Mouse (Mus musculus): ENCODE results near the gene Xrn2.

Xrn2 gene

GRCm38 (mm10) chr2:147012623-147013184, at the start of gene Xrn2:
Gene Xrn2, plus strand, starts transcription at chr2:147012996.
- peak; percentile 98 for DNase-seq (ENCODE audit: low read depth, low spot score)

DNA sequence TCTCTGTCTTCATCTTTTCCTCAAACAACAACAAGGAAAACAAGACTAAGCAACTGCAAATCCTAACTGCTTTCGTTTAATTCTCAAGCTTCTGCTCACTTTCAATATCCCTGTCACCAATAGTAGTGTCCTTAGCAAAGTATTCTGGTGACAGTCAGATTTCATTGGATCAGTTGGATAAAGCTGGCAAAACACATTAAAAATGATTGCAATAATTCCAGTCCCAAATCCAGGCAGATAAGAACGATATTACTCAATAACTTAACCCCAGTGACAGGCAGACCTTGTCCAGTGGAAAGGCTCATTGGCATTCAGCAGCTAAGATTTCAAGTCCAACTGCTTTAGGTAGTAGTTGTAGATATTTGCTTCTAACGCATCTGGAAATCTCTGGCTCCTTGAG, 37.8 kb upstream of the Xrn2 start:
- DNase-seq (ENCODE audit: low read depth, low spot score), result no peak

DNA sequence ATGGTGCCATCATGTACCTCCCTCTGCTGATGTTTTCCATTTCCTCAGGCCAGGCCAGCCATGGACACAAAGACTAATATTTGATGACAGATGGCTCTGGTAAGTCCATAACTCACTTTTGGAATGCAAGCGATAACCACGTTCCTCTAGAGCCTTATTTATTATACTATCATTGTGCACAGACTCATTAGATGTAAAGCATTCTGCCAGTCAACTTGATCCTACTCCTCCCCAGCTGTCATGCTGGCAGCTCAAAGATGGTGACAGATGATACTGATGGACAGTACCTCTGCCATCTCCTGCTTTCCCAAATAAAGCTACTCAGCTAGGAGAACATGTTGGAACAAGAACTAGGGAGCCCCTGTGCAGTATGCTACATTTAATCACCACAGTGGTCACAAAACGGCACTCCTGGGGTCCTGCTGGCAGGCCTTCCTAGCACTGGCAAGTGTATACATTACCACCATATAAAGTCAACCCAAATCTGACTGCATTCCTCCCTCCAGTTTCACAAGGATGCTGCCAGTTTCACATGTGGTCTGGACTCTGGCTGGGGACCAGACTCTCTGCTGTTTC, 37.3 kb upstream of the Xrn2 start:
- DNase-seq (ENCODE audit: low read depth, low spot score), result no peak

DNA sequence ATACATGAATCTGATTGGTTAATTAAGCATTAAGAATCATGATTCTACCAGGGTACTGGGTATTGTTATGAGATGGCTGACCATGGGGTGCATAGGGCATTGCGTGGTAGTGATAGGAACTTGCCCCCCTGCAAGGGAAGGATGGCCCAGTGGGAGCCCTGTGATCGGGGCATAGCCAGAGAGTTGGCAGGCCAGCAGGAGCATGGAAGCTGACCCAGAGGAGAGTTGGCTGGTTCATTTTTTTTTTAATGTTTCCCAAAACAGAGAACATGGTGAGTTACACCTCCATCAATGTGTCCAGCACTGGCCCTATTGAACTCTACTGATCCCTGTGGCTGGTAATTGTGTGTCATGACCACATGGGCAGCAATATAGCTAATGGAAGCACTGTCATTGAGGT, 30.0 kb upstream of the Xrn2 start:
- DNase-seq (ENCODE audit: low read depth, low spot score), result no peak

DNA sequence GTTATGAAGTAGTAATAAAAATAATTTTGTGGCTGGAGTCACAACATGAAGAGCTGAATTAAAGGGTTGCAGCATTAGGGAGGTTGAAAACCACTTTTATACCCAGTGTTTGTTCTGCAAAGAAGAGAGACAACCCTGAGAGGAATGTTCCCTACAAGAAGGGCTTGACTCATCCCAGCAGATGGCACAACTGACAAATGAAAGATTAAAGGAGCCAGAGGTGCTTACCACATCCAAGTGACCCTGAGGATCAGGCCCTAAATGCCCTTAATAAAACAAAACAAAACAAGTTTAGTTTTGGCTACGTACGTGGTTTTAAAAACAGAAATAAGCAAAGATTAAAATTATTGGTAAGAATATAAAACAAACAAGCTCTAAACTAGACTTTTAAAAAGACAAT, 28.0 kb upstream of the Xrn2 start:
- DNase-seq (ENCODE audit: low read depth, low spot score), result no peak

DNA sequence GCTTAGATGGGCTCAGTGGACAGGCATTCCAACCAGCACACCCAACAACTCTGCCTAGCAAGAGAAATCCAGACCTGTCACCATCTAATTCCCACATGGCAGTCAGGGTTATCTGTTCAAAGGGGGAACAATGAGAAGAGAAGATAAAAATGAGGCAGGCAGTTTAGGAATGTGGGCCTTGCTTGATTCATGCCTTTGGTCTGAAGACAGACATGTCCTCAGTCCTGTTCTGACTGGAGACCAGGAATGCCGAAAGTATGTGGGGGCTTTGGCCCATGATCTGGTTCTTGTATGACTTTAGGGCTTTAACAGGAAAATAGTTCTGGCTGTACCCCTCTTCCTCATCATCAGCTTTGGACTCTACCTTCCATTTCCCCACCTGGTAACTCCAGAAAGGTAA, 27.0 kb upstream of the Xrn2 start:
- DNase-seq (ENCODE audit: low read depth, low spot score), result no peak

- no peak for DNase-seq (ENCODE audit: low read depth, low spot score)
Measured at GRCm38 (mm10) chr2:146986429-146986828, 26.4 kb upstream of the Xrn2 start.

GRCm38 (mm10) chr2:147007265-147007664, 5.5 kb upstream of the Xrn2 start:
- DNase-seq (ENCODE audit: low read depth, low spot score), result no peak

GRCm38 (mm10) chr2:147009084-147009483, 3.7 kb upstream of the Xrn2 start:
- DNase-seq (ENCODE audit: low read depth, low spot score), result no peak

- peak; percentile 75 for DNase-seq (ENCODE audit: low read depth, low spot score)
Measured at GRCm38 (mm10) chr2:147010141-147010540, 2.7 kb upstream of the Xrn2 start.

GRCm38 (mm10) chr2:147010952-147011351, 1.8 kb upstream of the Xrn2 start:
- peak; percentile 31 for DNase-seq (ENCODE audit: low read depth, low spot score)

DNA sequence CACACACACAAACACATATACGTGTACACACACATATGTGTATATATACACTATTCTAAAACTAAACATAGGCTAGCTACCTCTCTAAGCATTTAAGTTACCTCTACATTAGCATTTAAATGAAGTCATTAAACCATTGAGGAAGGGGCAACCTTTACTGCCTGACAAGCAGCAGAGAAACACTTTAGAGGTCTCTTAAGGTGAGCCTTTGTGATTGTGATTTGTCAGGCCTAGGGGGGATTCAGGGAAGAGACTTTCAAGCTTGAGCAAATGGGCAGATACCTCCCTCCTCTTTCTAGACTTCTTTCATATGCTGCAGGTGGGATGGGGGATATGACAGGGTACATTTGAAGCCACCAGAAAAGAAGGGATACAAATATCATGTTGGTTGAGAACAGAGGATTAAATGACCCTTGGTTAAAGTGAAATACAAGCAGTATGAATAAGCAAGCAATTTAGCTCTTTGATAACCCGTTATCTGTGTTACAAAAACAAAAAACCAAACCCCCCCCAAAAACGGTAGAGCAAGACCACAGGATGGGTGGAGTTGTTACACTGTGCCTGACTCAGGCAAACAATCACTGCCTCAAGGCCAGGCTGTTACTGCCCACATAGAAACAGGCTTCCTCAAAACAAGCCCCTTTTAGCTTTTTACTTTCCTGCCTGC, 1.2 kb upstream of the Xrn2 start:
- peak; percentile 74 for DNase-seq (ENCODE audit: low read depth, low spot score)

DNA sequence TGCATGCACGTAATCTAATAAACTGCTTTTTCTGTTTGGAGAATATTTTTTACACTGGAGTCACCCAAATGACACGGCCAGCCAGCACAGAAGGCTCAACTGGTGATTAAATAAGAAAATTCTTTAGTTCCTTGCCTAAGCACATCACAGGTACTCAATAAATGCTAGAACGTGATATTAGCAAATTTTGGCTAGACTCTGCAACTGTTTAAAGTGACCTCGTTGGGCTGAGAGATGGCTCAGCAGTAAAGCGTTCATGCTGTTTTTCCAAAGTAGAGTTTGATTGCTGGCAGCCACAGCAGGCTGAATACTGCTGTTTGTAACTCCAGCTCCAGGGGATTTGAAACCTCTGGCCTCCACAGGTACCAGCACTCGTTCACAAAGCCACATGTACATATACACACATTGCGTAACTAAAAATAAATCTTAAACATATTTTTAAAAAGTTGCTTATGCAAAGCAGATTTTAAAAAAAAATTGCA, 614 bp upstream of the Xrn2 start:
- DNase-seq (ENCODE audit: low read depth, low spot score), result no peak

DNA sequence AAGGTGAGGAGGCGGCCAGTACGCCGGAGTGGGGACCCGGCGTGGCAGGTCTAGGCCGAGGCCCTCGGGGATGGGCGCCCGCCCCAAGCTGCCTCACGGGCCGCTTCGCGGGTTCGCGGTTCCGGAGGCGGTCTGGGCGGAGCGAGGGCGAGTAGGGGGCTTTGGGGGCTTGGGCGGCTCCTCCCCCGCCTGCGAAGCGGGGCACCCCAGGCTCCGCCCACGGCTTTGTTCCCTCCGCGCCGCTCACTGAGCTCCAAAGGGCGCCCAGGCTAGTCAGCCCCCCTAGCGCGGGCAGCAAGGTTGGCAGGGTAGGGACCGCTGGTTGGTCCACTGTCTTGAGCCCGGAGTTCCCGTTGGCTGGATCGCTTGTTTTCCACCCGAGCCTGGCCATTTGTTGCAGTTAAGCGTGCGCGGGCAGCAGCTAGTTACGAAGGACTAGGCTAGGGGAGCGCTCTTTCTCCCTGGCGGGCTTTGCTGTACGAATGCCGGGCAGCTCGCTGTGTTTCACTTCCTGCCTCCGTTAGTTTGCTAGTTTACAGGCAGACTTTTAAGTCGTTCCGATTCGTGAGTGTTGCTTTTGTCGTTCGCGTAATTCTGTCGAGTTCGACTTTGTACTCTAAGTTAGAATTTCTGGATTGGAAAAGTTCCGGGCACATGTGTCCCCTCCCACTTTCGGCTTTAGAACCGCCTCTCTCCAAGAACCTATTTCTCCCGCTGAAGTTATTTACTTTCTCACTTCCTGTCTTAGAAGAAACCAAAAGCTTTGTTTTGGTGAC, 586 bp downstream of the Xrn2 start:
- peak; percentile 94 for DNase-seq (ENCODE audit: low read depth, low spot score)

DNA sequence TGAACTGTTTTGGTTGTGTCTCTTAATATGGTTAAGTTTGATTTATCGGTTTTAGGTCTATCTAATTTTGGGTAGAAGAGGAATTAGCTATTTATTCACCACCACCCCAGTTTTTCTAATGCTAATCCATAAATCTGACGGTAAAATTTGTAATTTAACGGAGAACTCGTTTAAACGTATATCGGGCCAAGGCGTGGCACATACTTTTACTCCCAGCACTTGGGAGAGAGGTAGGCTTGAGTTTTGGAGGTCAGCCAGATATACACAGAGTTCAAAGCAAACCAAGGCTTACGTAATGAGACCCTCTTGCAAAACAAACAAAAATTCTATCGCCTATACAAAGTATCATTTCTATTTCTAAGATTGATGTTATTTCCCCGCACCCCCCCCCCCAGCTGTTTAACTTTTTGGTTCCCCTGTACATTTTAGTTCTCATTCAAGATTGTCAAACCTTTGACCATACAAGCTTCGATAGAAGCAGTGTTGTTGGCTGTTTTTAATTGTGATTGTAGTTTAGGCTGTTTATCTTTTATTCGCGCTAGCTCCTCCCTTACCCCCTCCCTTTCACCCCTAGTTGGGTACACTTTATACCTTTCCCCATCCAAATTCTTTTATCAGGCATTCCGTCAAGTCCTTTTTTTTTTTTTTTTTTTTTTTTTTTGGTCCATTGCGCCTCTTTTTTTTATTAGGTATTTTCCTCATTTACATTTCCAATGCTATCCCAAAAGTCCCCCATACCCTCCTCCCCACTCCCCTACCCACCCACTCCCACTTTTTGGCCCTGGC, 1.5 kb downstream of the Xrn2 start:
- DNase-seq (ENCODE audit: low read depth, low spot score), result peak; percentile 35

DNA sequence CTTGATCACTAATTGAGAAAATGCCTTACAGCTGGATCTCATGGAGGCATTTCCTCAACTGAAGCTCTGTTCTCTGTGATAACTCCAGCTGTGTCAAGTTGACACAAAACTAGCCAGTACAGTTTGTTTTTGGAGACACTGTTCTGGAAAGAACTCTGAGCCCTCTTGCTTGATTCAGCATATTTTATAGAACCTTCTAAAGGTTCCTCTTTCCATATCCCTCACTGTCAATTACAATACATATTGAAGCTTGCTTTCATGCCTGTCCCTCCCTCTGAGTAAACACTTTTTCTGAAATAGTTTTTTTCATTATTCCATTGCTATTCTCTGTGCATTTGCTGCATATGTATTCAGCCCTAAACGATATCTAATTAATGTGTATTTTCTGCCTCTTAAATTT, 9.2 kb downstream of the Xrn2 start:
- DNase-seq (ENCODE audit: low read depth, low spot score), result peak; percentile 48

GRCm38 (mm10) chr2:147023067-147023466, 10.3 kb downstream of the Xrn2 start:
- no peak for DNase-seq (ENCODE audit: low read depth, low spot score)

DNA sequence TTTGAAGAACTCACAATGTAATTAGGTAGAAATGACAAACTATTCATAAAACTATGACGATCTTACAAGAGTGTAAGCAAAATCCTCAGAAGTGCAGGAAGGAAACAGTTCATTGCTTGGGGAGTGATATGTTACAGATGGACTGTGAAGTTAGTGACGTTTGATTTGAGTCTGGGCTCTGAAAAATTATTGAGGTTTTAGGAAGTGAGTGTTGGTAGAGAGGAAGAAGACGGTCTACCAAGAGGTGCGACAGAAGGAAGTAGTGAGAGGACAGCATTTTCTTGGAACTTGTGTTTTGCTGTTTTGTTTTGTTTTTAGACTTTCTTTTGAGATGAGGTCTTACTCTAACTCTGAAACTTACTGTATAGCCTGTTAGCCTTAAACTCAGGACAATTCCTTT, 10.8 kb downstream of the Xrn2 start:
- DNase-seq (ENCODE audit: low read depth, low spot score), result no peak

DNA sequence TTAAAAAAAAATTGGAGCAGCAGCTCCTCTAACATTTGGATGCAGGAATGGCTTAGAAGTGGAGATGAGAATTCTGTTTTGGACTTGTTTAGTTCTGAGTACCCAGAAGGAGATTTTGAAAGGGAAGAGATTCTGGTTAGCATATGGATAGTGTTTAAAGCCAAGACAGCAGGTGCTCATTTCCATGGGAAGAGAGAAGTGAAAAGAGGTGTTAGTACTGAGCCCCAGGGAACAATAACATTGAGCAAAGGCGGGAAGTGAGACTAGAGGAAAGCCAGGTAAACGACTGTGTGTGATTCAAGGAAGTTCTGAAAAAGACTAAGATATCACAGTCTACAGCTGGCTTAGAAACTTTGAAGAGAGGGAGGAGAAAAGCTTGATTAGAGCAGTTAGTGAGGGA, 20.3 kb downstream of the Xrn2 start:
- peak; percentile 41 for DNase-seq (ENCODE audit: low read depth, low spot score)

DNA sequence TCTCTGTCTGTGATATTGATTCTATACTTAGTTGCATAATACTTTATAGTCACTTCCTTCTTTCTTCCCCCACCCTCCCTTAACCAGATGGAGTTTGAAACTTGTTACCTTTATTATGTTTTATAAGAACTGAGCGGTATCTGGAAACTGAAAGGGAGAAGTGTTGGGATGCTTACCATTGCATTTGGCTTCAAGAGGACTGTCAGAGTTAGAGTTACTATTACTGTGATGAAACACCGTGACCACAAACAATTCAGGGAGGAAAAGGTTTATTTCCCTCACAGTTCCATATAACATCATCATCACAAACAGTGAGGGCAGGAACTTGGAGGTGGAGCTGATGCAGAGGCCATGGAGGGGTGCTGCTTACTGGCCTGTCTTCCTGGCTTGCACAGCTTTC, 23.1 kb downstream of the Xrn2 start:
- DNase-seq (ENCODE audit: low read depth, low spot score), result no peak

- DNase-seq (ENCODE audit: low read depth, low spot score), result no peak
Measured at GRCm38 (mm10) chr2:147047051-147047450, 34.3 kb downstream of the Xrn2 start.

All from A20 (cell line).